Mouse (Mus musculus): ENCODE measurements at regions not wholly inside any gene's neighbourhood (a gene's known extent, or its start where the extent isn't known, plus 50 kb on each side); places are given as distances from the start of the nearest gene placed in this dataset.
A peak's percentile ranks its signal among the peaks of the same experiment; 100 is the strongest.

DNA sequence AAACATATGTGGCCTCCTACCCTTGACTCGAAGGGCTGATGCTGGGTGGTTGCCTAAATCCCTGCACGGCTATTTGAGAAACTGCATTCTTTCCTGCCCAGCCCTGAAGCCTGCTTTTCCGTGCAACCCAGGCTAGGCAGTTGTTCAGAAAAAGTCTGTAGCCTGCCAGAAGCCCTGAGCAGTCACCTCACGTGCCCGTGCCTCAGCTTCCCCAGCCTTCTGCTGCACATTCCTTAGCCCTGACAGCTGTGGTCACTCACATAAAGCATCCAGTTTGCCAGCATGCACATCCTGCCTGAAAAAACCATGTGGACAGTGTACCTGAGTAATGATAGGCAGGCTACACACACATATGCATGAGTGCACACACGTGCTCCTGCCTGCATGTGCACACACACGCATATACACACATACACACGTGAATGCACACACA, 157.6 kb downstream of the Gm26897 start:
- no peak for ATAC-seq (ENCODE audit: insufficient number of reproducible peaks, low FRiP score, low TSS enrichment, low read depth)
- no peaks in the 10 kb centered on the region for H3K27me3 ChIP-seq (ENCODE audit: control insufficient read depth, insufficient read depth, low read length)
- H3K36me3 ChIP-seq (ENCODE audit: control insufficient read depth, insufficient read depth, low read length) = no peaks in the 10 kb centered on the region
- no peak overlapping the region for H3K4me3 ChIP-seq (ENCODE audit: low read depth, low read length)
- no peak overlapping the region for H3K9ac ChIP-seq (ENCODE audit: low read length)
- no peaks in the 10 kb centered on the region for H3K9me3 ChIP-seq (ENCODE audit: control insufficient read depth, low read length)
- peak overlapping the region; percentile 80 for H3K27ac ChIP-seq (replicated peaks; ENCODE audit: low read depth, low read length)
- H3K4me2 ChIP-seq (ENCODE audit: low read depth, severe bottlenecking) = no peak overlapping the region
- H3K4me1 ChIP-seq (ENCODE audit: control insufficient read depth, insufficient read depth, low read length) = peaks cover 37% of the 10 kb centered on the region
- DNase-seq (ENCODE audit: low spot score) = peak; percentile 37
- 40% methylated on average over 8 of the region's 8 CpGs for WGBS

- peaks cover 35% of the 10 kb centered on the region for H3K4me1 ChIP-seq (ENCODE audit: control insufficient read depth, insufficient read depth, low read length)
- H3K36me3 ChIP-seq (ENCODE audit: control insufficient read depth, insufficient read depth, low read length) = no peaks in the 10 kb centered on the region
- no peaks in the 10 kb centered on the region for H3K9me3 ChIP-seq (ENCODE audit: control insufficient read depth, low read length)
- WGBS = 63% methylated on average over 3 of the region's 3 CpGs
- H3K4me2 ChIP-seq (ENCODE audit: low read depth, severe bottlenecking) = no peak overlapping the region
- DNase-seq (ENCODE audit: low spot score) = no peak
- H3K4me3 ChIP-seq (ENCODE audit: low read depth, low read length) = no peak overlapping the region
- H3K27me3 ChIP-seq (ENCODE audit: control insufficient read depth, insufficient read depth, low read length) = no peaks in the 10 kb centered on the region
- ATAC-seq (ENCODE audit: insufficient number of reproducible peaks, low FRiP score, low TSS enrichment, low read depth) = no peak
- no peak overlapping the region for H3K9ac ChIP-seq (ENCODE audit: low read length)
- no peak overlapping the region for H3K27ac ChIP-seq (replicated peaks; ENCODE audit: low read depth, low read length)
These were observed 159.2 kb downstream of the Gm26897 start for GRCm38 (mm10) chr5:111892956-111893355.

GRCm38 (mm10) chr5:111893905-111894311, 160.2 kb downstream of the Gm26897 start:
- DNase-seq (ENCODE audit: low spot score) = peak; percentile 65
- no peak overlapping the region for H3K27ac ChIP-seq (replicated peaks; ENCODE audit: low read depth, low read length)
- ATAC-seq (ENCODE audit: insufficient number of reproducible peaks, low FRiP score, low TSS enrichment, low read depth) = peak; percentile 58; the same call in 1 of the 2 replicates
- no peaks in the 10 kb centered on the region for H3K27me3 ChIP-seq (ENCODE audit: control insufficient read depth, insufficient read depth, low read length)
- H3K9ac ChIP-seq (ENCODE audit: low read length) = no peak overlapping the region
- no peak overlapping the region for H3K4me3 ChIP-seq (ENCODE audit: low read depth, low read length)
- WGBS = 2% methylated on average over 11 of the region's 11 CpGs
- peaks cover 34% of the 10 kb centered on the region for H3K4me1 ChIP-seq (ENCODE audit: control insufficient read depth, insufficient read depth, low read length)
- H3K36me3 ChIP-seq (ENCODE audit: control insufficient read depth, insufficient read depth, low read length) = no peaks in the 10 kb centered on the region
- no peaks in the 10 kb centered on the region for H3K9me3 ChIP-seq (ENCODE audit: control insufficient read depth, low read length)
- H3K4me2 ChIP-seq (ENCODE audit: low read depth, severe bottlenecking) = peak overlapping the region; percentile 39

DNA sequence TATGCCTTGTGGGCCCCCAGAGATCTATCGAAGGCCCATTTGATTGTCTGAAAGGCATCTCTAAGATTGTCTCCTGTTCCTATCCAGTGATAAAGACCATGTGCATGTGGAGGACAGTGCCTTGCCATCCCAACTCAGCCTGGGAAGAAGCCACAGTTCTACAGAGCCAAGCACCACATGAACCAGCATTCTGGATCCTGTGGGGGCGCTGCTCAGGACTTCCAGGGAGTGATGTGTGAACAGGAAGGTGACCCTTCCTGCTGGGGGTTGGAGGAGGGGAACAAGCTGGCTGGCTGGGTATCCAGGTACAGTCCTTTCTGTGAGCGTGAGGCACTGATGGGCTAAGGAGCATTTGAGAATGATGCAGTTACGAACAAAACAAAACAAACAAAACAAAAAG, 163.8 kb downstream of the Gm26897 start:
- peaks cover 2% of the 10 kb centered on the region; the same call in 1 of the 2 replicates for H3K27me3 ChIP-seq (ENCODE audit: control insufficient read depth, insufficient read depth, low read length)
- DNase-seq (ENCODE audit: low spot score) (no peak), ATAC-seq (ENCODE audit: insufficient number of reproducible peaks, low FRiP score, low TSS enrichment, low read depth) (no peak)
- H3K4me2 ChIP-seq (ENCODE audit: low read depth, severe bottlenecking) = no peak overlapping the region
- H3K9me3 ChIP-seq (ENCODE audit: control insufficient read depth, low read length) = no peaks in the 10 kb centered on the region
- 57% methylated on average over 4 of the region's 4 CpGs for WGBS
- H3K36me3 ChIP-seq (ENCODE audit: control insufficient read depth, insufficient read depth, low read length) = no peaks in the 10 kb centered on the region
- H3K9ac ChIP-seq (ENCODE audit: low read length) = no peak overlapping the region
- no peak overlapping the region for H3K27ac ChIP-seq (replicated peaks; ENCODE audit: low read depth, low read length)
- H3K4me1 ChIP-seq (ENCODE audit: control insufficient read depth, insufficient read depth, low read length) = peaks cover 14% of the 10 kb centered on the region
- no peak overlapping the region for H3K4me3 ChIP-seq (ENCODE audit: low read depth, low read length)

DNA sequence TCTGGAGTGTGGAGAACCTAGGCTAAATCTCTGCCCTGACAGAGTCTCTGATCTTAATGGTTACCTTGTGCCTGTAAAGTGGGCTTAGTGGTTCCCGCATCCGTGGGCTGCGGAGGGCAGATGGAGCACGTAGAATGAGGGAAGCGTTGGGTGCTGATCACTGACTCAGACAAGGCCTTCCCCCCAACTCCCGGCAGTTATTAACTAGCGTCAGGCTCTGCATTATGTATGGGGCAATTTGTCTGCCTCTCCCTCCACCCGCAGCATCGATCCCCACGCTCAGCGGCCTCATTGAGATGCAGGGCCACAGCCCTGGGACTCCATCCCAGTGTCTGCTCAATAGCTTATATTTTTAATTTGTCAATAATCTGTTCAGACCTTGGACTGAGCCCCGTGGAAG, 164.8 kb downstream of the Gm26897 start:
- Histone ChIP-seq H3K27me3 (ENCODE audit: control insufficient read depth, insufficient read depth, low read length) (peaks cover 2% of the 10 kb centered on the region; the same call in 1 of the 2 replicates), H3K36me3 (ENCODE audit: control insufficient read depth, insufficient read depth, low read length) (no peaks in the 10 kb centered on the region), H3K27ac (replicated peaks; ENCODE audit: low read depth, low read length) (no peak overlapping the region), H3K9ac (ENCODE audit: low read length) (no peak overlapping the region), H3K9me3 (ENCODE audit: control insufficient read depth, low read length) (no peaks in the 10 kb centered on the region), H3K4me3 (ENCODE audit: low read depth, low read length) (no peak overlapping the region), H3K4me1 (ENCODE audit: control insufficient read depth, insufficient read depth, low read length) (peaks cover 11% of the 10 kb centered on the region), H3K4me2 (ENCODE audit: low read depth, severe bottlenecking) (no peak overlapping the region)
- WGBS = 63% methylated on average over 12 of the region's 12 CpGs
- DNase-seq (ENCODE audit: low spot score) (no peak), ATAC-seq (ENCODE audit: insufficient number of reproducible peaks, low FRiP score, low TSS enrichment, low read depth) (no peak)

GRCm38 (mm10) chr5:111901197-111901596, 167.5 kb downstream of the Gm26897 start:
- Histone ChIP-seq H3K36me3 (ENCODE audit: control insufficient read depth, insufficient read depth, low read length) (no peaks in the 10 kb centered on the region), H3K9me3 (ENCODE audit: control insufficient read depth, low read length) (no peaks in the 10 kb centered on the region), H3K4me2 (ENCODE audit: low read depth, severe bottlenecking) (no peak overlapping the region), H3K4me3 (ENCODE audit: low read depth, low read length) (no peak overlapping the region), H3K27me3 (ENCODE audit: control insufficient read depth, insufficient read depth, low read length) (peaks cover 2% of the 10 kb centered on the region; the same call in 1 of the 2 replicates), H3K9ac (ENCODE audit: low read length) (no peak overlapping the region), H3K27ac (replicated peaks; ENCODE audit: low read depth, low read length) (no peak overlapping the region), H3K4me1 (ENCODE audit: control insufficient read depth, insufficient read depth, low read length) (no peaks in the 10 kb centered on the region)
- WGBS = 71% methylated on average over 5 of the region's 5 CpGs
- DNase-seq (ENCODE audit: low spot score) (no peak), ATAC-seq (ENCODE audit: insufficient number of reproducible peaks, low FRiP score, low TSS enrichment, low read depth) (no peak)

GRCm38 (mm10) chr5:111901678-111902077, 168.0 kb downstream of the Gm26897 start:
- H3K27ac ChIP-seq (replicated peaks; ENCODE audit: low read depth, low read length) = no peak overlapping the region
- H3K4me2 ChIP-seq (ENCODE audit: low read depth, severe bottlenecking) = no peak overlapping the region
- peaks cover 2% of the 10 kb centered on the region; the same call in 1 of the 2 replicates for H3K27me3 ChIP-seq (ENCODE audit: control insufficient read depth, insufficient read depth, low read length)
- H3K9ac ChIP-seq (ENCODE audit: low read length) = no peak overlapping the region
- H3K4me1 ChIP-seq (ENCODE audit: control insufficient read depth, insufficient read depth, low read length) = no peaks in the 10 kb centered on the region
- ATAC-seq (ENCODE audit: insufficient number of reproducible peaks, low FRiP score, low TSS enrichment, low read depth) (no peak), DNase-seq (ENCODE audit: low spot score) (peak; percentile 86)
- H3K36me3 ChIP-seq (ENCODE audit: control insufficient read depth, insufficient read depth, low read length) = no peaks in the 10 kb centered on the region
- WGBS = 16% methylated on average over 5 of the region's 5 CpGs
- no peak overlapping the region for H3K4me3 ChIP-seq (ENCODE audit: low read depth, low read length)
- no peaks in the 10 kb centered on the region for H3K9me3 ChIP-seq (ENCODE audit: control insufficient read depth, low read length)

DNA sequence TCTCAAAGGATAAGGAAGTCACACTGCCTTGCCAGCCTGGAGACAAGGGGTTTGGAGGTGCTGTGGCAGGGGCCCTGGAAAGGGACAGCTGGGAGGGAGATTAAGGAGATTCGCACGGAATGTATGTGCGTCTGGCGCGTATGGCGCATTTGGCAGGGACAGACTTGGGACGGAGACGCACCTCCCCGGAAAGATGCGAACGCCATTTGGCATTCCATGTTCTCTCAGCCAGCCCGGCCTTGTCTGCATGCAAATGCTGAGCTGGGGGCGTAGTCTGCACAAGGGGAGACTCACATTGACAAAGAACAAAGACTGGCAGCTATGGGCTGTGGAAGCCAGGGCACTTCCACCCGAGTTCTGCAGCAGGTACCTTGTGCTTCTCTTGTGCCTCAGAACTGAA, 174.4 kb downstream of the Gm26897 start:
- 88% methylated on average over 14 of the region's 14 CpGs for WGBS

DNA sequence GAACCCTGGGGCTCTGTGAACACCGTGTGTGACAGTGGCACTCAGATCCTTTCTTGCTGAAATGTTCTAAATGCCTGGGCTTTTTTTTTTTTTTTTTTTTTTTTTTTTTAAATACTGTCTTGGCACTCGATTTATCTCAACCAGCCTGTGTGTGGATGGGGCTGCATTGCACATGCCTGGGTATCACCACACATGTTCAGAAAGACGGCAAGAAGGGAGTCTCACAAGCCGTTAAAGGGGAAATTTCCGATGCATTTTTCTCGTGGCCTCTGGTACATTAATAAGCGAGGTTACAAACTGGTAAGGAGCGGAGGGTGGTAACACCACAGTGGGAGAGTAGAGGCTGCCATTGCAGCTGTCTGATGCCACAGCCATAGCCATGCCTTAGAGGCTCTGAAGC, 176.8 kb downstream of the Gm26897 start:
- no peak overlapping the region for H3K27ac ChIP-seq (replicated peaks; ENCODE audit: low read depth, low read length)
- H3K4me2 ChIP-seq (ENCODE audit: low read depth, severe bottlenecking) = no peak overlapping the region
- H3K36me3 ChIP-seq (ENCODE audit: control insufficient read depth, insufficient read depth, low read length) = no peaks in the 10 kb centered on the region
- DNase-seq (ENCODE audit: low spot score) = no peak
- H3K9ac ChIP-seq (ENCODE audit: low read length) = no peak overlapping the region
- H3K9me3 ChIP-seq (ENCODE audit: control insufficient read depth, low read length) = no peaks in the 10 kb centered on the region
- no peaks in the 10 kb centered on the region for H3K4me1 ChIP-seq (ENCODE audit: control insufficient read depth, insufficient read depth, low read length)
- WGBS = 77% methylated on average over 8 of the region's 8 CpGs
- no peaks in the 10 kb centered on the region for H3K27me3 ChIP-seq (ENCODE audit: control insufficient read depth, insufficient read depth, low read length)
- H3K4me3 ChIP-seq (ENCODE audit: low read depth, low read length) = no peak overlapping the region
- ATAC-seq (ENCODE audit: insufficient number of reproducible peaks, low FRiP score, low TSS enrichment, low read depth) = no peak

More for the DNA sequence above, 174.4 kb downstream of the Gm26897 start:
- H3K9ac ChIP-seq (ENCODE audit: low read length) = no peak overlapping the region
- H3K4me2 ChIP-seq (ENCODE audit: low read depth, severe bottlenecking) = no peak overlapping the region
- no peaks in the 10 kb centered on the region for H3K9me3 ChIP-seq (ENCODE audit: control insufficient read depth, low read length)
- no peak overlapping the region for H3K4me3 ChIP-seq (ENCODE audit: low read depth, low read length)
- ATAC-seq (ENCODE audit: insufficient number of reproducible peaks, low FRiP score, low TSS enrichment, low read depth) (no peak), DNase-seq (ENCODE audit: low spot score) (no peak)
- H3K27ac ChIP-seq (replicated peaks; ENCODE audit: low read depth, low read length) = no peak overlapping the region
- H3K4me1 ChIP-seq (ENCODE audit: control insufficient read depth, insufficient read depth, low read length) = no peaks in the 10 kb centered on the region
- H3K36me3 ChIP-seq (ENCODE audit: control insufficient read depth, insufficient read depth, low read length) = no peaks in the 10 kb centered on the region
- no peaks in the 10 kb centered on the region for H3K27me3 ChIP-seq (ENCODE audit: control insufficient read depth, insufficient read depth, low read length)
